Mouse (Mus musculus): Measurements from ENCODE around the gene Ebf3.

The Ebf3 gene

GRCm38 (mm10) chr7:137206770-137207285, 107.4 kb downstream of the Ebf3 start:
- no peak for DNase-seq (ENCODE audit: low read depth, low spot score)

- DNase-seq (ENCODE audit: low read depth, low spot score): no peak
These were observed 114.7 kb downstream of the Ebf3 start for GRCm38 (mm10) chr7:137199533-137199932.

- DNase-seq (ENCODE audit: low read depth, low spot score): no peak
These were observed 115.3 kb downstream of the Ebf3 start for GRCm38 (mm10) chr7:137198921-137199320.

GRCm38 (mm10) chr7:137197118-137198030, 116.9 kb downstream of the Ebf3 start:
- no peak for DNase-seq (ENCODE audit: low read depth, low spot score)

GRCm38 (mm10) chr7:137196536-137196935, 117.7 kb downstream of the Ebf3 start:
- no peak for DNase-seq (ENCODE audit: low read depth, low spot score)

- no peak for DNase-seq (ENCODE audit: low read depth, low spot score)
These were observed 121.4 kb downstream of the Ebf3 start for GRCm38 (mm10) chr7:137192776-137193278.

- no peak for DNase-seq (ENCODE audit: low read depth, low spot score)
These were observed 122.4 kb downstream of the Ebf3 start for GRCm38 (mm10) chr7:137191889-137192288.

GRCm38 (mm10) chr7:137172278-137172677, 142.0 kb downstream of the Ebf3 start:
- no peak for DNase-seq (ENCODE audit: low read depth, low spot score)

- DNase-seq (ENCODE audit: low read depth, low spot score): peak; percentile 2
These were observed 155.2 kb downstream of the Ebf3 start for GRCm38 (mm10) chr7:137159086-137159485.

GRCm38 (mm10) chr7:137154623-137155022, 159.6 kb downstream of the Ebf3 start:
- DNase-seq (ENCODE audit: low read depth, low spot score): no peak

- no peak for DNase-seq (ENCODE audit: low read depth, low spot score)
These were observed 162.4 kb downstream of the Ebf3 start for GRCm38 (mm10) chr7:137151854-137152253.

GRCm38 (mm10) chr7:137147101-137147500, 167.1 kb downstream of the Ebf3 start:
- no peak for DNase-seq (ENCODE audit: low read depth, low spot score)
